Mouse (Mus musculus): Measurements from ENCODE around the gene Npy4r. TPM values are rescaled to one million over a fixed set of nuclear protein-coding genes. Genes with fewer than 3 reads are reported as not detected.

Gene Npy4r
- not detected for total RNA-seq (2022)

- no peak for DNase-seq (ENCODE audit: low spot score in 2 of 2)
Observed at GRCm38 (mm10) chr14:34152342-34152741, at the start of gene Npy4r. TSS of gene Npy4r (minus strand) at chr14:34152489.

- no peak for DNase-seq (ENCODE audit: low spot score in 2 of 2)
Observed at GRCm38 (mm10) chr14:34201231-34202035, 49.1 kb upstream of the Npy4r start, which contains the start of gene Gprin2. TSS of gene Gprin2 (minus strand) at chr14:34201653.

GRCm38 (mm10) chr14:34200738-34201230, 48.5 kb upstream of the Npy4r start:
- no peak for DNase-seq (ENCODE audit: low spot score in 2 of 2)

- DNase-seq (ENCODE audit: low spot score in 2 of 2) = no peak
Observed at GRCm38 (mm10) chr14:34196706-34197105, 44.4 kb upstream of the Npy4r start.

- DNase-seq (ENCODE audit: low spot score in 2 of 2) = no peak
Observed at GRCm38 (mm10) chr14:34195466-34195865, 43.2 kb upstream of the Npy4r start.

GRCm38 (mm10) chr14:34193879-34194278, 41.6 kb upstream of the Npy4r start:
- DNase-seq (ENCODE audit: low spot score in 2 of 2) = no peak

GRCm38 (mm10) chr14:34190361-34190760, 38.1 kb upstream of the Npy4r start:
- DNase-seq (ENCODE audit: low spot score in 2 of 2) = no peak

GRCm38 (mm10) chr14:34188629-34189028, 36.3 kb upstream of the Npy4r start:
- no peak for DNase-seq (ENCODE audit: low spot score in 2 of 2)

- no peak for DNase-seq (ENCODE audit: low spot score in 2 of 2)
Observed at GRCm38 (mm10) chr14:34183101-34183500, 30.8 kb upstream of the Npy4r start.

- peak; percentile 76 to 78 for DNase-seq (ENCODE audit: low spot score in 2 of 2)
Observed at GRCm38 (mm10) chr14:34179351-34179750, 27.1 kb upstream of the Npy4r start.

- DNase-seq (ENCODE audit: low spot score in 2 of 2) = no peak
Observed at GRCm38 (mm10) chr14:34171107-34171506, 18.8 kb upstream of the Npy4r start.

GRCm38 (mm10) chr14:34155752-34156151, 3.5 kb upstream of the Npy4r start:
- no peak for DNase-seq (ENCODE audit: low spot score in 2 of 2)

- peak in 1 of 2 experiments; percentile 11 for DNase-seq (ENCODE audit: low spot score in 2 of 2)
Observed at GRCm38 (mm10) chr14:34154601-34155337, 2.5 kb upstream of the Npy4r start.

- no peak for DNase-seq (ENCODE audit: low spot score in 2 of 2)
Observed at GRCm38 (mm10) chr14:34142915-34143314, 9.4 kb downstream of the Npy4r start.

GRCm38 (mm10) chr14:34142316-34142715, 10.0 kb downstream of the Npy4r start:
- DNase-seq (ENCODE audit: low spot score in 2 of 2) = no peak

GRCm38 (mm10) chr14:34139671-34140664, 12.3 kb downstream of the Npy4r start:
- DNase-seq (ENCODE audit: low spot score in 2 of 2) = no peak

- DNase-seq (ENCODE audit: low spot score in 2 of 2) = no peak
Observed at GRCm38 (mm10) chr14:34135391-34135790, 16.9 kb downstream of the Npy4r start.

GRCm38 (mm10) chr14:34131216-34131615, 21.1 kb downstream of the Npy4r start:
- DNase-seq (ENCODE audit: low spot score in 2 of 2) = no peak

- no peak for DNase-seq (ENCODE audit: low spot score in 2 of 2)
Observed at GRCm38 (mm10) chr14:34121691-34122090, 30.6 kb downstream of the Npy4r start.

GRCm38 (mm10) chr14:34120923-34121351, 31.4 kb downstream of the Npy4r start:
- no peak for DNase-seq (ENCODE audit: low spot score in 2 of 2)

Measured in layer of hippocampus, adult 8-10 months (tissue).